Mouse (Mus musculus): ENCODE results near the gene Pnma1.

Gene Pnma1

DNA sequence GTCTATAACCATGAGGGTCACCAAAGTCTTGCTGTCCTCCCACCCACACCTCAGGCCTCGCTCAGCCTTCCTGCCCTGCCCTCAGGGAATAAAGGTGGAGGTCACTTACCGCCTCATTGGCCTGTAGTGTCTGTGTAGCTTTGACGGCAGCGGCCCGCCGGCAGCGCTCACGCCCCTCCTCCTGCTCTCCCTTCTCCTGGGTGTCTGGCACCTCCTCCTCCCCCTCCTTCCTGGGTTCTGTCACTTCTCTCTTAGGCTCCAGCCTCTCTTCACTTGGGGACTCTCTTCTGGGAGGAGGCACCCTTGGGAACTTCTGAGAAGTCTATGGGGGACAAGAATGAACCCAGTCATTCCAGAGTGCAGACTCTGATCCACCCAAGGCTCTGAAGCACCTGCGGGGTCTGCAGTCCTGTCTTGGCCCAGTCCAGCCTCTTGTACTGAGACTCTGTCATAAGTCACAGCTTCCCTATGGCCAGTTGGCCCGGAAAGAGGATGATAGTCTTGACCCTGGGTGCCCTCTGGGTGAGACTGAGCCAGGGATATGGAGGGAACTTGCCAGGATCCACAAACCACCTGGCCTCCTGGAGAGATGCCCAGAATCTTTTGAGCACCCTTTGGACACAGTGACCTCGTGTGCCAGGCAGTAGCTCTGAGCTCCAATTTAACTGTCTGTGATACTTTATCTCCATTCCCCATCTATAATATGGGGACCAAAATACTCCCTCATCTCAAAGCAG, 6.7 kb upstream of the Pnma1 start:
- no peak for DNase-seq (ENCODE audit: low read depth, low spot score)

GRCm38 (mm10) chr12:84153414-84153813, 5.1 kb upstream of the Pnma1 start:
- DNase-seq (ENCODE audit: low read depth, low spot score): no peak

DNA sequence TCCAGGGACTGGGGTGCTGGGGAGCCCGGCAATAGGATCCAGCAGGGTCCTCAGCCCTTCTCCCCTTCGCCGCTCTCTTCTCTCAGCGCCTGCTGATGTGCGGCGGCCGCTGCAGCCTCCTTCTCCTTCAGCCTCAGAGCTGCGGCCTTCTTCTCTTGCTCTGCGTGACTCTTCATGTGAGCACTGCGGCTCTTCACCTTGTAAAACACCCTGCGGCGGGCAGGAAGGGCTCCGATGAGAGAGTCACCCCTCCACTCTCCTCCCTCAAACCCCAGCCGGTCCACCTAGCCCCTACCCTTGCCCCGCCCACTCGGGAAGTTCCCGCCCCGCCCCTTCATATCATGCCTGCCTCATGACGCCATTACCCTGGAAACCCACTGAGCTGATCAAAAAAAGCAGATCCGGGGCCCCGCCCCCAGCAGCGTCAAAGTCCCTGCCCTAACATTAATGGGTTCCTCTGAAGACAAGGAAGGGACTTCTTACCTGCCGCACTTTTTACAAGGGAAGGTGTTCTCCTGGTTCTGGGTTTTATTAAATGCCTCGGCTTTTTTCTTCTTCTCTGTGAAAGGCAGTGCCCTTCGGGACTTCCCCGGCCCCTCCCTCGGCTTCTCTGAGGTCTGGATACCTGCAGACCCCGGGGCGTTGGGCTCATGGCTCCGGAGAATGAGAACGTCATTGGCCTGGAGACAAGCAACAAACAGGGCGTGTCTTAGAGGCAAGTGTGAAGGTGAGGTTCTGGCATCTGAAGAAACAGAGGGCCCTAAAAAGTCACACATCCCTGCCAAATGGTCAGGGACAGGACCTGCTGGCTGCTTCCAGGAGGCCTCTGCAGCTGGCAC, 4.3 kb upstream of the Pnma1 start:
- DNase-seq (ENCODE audit: low read depth, low spot score): no peak

DNA sequence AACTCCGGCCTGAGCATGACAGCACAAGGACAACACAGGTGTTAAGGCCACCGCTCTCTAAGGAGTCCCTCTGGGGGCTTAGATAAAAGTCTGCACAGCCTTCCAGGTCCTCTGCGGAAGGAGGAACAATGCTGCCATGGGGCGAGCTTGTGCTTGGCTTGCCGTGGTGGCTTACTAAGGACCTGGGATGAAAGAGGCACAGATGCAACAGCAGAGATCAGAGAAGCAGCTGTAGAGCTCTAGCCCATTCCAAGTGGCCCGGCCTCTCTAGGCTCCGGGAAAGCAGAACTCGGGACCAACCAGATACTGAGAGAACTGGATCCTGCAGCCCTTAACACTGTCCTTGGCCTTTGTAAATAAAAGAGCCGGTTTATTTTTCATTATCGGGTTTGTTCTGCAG, 3.6 kb upstream of the Pnma1 start:
- no peak for DNase-seq (ENCODE audit: low read depth, low spot score)

- DNase-seq (ENCODE audit: low read depth, low spot score): no peak
Observed at GRCm38 (mm10) chr12:84150976-84151375, 2.7 kb upstream of the Pnma1 start.

DNA sequence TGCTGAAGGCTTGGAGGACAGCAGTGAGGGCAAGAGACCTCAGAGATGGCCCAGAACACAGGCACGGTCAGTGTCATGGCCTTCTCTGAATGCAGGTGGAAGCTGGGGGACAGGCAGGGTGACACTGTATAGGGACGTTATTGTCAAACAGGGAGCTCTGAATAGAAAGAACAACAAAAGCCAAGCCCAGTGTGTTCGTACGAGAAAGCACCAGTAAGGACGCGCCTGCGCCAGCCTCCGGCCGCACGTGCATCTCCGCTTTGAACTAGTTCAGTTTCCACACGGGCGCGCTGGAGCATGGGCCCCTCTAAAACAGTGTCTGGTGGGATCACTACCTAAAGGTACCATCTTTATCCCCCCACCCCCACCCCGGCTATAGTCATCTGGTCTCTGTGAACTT, 1.7 kb upstream of the Pnma1 start:
- no peak for DNase-seq (ENCODE audit: low read depth, low spot score)

DNA sequence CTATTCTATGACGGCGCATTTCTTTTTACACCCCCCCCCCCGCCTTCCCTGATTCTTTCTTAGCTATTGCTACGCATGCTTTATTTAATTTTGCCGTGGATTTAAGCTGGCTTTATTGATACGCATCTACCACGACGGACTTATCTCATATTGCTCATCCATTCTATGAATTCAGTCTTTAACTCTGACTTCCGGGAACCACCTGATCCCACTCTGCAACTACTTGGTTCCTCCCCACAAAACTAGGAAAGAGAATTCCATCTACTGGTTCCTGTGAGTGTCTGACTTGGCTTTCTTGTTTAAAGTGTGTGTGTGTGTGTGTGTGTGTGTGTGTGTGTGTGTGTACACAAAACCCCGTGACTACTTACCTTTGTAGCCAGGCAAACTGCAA, 328 bp upstream of the Pnma1 start:
- no peak for DNase-seq (ENCODE audit: low read depth, low spot score)

DNA sequence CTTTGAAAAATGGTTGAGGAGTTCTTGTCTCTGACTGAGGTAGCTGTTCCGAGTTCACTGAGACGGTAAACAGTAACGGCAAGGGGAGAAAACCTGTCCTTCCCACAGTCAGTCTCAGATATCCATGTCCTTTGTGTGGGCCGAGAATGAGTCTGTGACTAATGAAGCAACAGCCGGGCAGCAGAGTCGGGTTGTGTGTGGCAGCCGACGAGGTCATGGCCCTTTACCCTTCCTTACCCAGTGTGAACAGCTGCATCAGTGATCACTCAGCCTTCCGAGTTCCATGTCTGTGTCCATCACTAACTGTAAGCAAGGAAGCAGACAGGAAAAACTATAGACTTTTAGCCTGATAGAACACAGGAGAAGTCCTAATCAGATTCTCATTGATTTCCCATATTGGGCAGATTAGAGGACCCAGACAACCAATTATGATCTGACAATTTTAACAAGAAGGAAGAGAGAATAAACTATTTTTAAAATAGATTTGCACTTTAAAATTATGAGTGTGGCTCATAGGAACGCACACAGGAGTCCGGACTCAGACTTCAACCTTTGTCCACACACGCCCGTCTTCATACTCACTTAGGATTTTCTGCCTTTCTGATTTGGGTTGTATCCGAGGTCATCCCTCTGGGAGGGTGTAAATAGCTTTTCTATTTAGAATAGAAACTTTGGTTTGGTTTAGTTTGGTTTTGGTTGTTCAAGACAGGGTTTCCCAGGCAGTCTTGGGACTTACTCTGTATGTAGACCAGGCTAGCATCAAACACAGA, 5.8 kb downstream of the Pnma1 start:
- no peak for DNase-seq (ENCODE audit: low read depth, low spot score)

DNA sequence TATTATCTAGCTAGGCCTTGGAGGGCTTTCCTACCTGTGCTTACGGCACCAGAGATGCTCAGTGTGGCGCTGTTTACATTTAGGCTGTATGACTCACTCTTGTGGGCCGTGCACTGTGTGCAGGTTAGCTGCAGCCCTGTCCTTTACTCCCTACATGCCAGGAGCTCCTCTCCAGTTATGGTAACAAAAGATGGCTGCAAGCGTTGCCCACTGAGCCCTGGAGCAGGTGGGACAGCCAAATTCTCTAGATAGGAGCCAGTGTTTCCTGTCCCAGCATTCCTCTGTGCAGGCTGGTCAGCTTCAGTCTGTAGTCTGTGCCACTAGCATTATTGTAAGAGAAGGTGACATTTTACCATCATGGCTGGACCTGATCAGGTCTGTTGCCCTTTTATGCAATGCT, 7.0 kb downstream of the Pnma1 start:
- DNase-seq (ENCODE audit: low read depth, low spot score): no peak

- DNase-seq (ENCODE audit: low read depth, low spot score): no peak
Observed at GRCm38 (mm10) chr12:84140135-84140534, 8.2 kb downstream of the Pnma1 start.

DNA sequence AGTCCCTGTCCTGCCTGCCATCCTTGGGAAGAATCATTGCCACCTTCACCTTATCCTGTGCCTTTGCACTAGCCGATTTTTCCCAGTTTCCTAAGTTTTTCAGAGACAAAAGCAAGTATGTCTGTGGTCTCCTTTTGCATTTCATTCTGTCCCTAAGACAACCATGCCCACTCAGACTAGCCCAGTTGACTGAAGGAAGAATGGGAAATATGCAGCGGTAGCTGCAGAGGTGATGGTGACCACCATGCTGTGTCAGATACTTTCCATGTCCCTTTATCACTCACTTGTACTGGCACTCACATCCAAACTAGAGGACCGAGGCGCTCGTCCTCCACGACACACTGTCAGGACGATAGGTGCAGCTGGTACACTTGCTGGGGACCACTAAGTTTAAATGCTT, 11.2 kb downstream of the Pnma1 start:
- DNase-seq (ENCODE audit: low read depth, low spot score): no peak

DNA sequence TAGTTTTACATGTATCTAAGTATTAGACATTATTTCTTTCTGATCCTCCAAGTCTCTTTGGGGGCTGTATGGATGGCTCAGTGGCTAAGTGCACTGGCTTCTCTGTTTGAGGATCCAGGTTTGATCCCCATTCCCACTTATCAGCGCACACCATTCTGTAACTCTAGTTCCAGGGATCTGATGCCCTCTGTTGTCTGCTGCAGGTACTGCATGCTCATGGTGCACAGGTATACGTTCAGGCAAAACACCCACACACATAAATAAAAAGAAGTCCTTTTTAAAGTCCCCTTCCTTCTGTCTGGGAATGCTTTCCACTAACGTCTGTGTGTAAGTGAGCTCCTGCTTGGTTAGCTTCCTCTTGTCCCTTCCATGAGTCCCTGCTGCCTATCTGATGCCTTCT, 16.0 kb downstream of the Pnma1 start:
- no peak for DNase-seq (ENCODE audit: low read depth, low spot score)

- DNase-seq (ENCODE audit: low read depth, low spot score): no peak
Observed at GRCm38 (mm10) chr12:84129931-84130330, 18.4 kb downstream of the Pnma1 start.

- no peak for DNase-seq (ENCODE audit: low read depth, low spot score)
Observed at GRCm38 (mm10) chr12:84128576-84128975, 19.7 kb downstream of the Pnma1 start.

- DNase-seq (ENCODE audit: low read depth, low spot score): no peak
Observed at GRCm38 (mm10) chr12:84126899-84127298, 21.4 kb downstream of the Pnma1 start.

DNA sequence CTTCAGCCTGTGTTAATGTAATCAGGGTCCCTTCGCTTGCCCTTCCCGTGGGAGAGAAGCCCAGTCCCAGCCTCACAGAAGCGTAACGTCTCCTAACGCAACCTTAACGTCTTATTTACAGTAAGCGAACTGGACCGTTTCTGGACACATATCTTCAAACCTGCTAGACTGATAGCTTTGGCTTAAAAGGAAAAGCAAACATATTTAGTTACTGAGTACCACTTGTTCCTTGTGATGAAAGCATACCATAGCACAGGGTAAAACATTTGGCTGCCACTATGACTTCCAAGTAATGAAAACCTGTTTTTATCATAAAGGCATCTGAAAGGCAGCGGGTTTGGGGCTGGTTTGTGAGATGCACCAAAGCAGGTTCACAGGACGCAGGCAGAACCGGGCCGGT, 22.4 kb downstream of the Pnma1 start:
- DNase-seq (ENCODE audit: low read depth, low spot score): no peak

DNA sequence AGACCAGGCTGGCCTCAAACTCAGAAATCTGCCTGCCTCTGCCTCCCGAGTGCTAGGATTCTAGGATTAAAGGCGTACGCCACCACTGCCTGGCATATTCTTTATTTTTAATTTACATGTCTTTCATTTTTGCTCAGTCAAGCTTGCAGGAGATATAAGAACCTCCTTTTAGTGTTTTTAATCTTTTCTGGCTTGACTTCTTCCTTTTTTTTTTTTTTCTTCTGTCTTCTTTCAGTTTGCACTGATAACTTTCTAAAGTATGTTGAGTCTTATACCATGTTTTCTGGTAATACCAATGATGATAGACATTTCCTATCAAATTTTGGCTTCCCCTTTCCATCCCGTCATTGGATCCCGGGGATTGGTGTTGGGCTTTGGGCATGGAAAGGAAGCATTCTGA, 28.7 kb downstream of the Pnma1 start:
- DNase-seq (ENCODE audit: low read depth, low spot score): no peak

- peak; percentile 87 for DNase-seq (ENCODE audit: low read depth, low spot score)
Observed at GRCm38 (mm10) chr12:84114153-84114994, 33.9 kb downstream of the Pnma1 start, which contains the start of gene Dnal1. Gene Dnal1, plus strand, starts transcription at chr12:84114366.

- DNase-seq (ENCODE audit: low read depth, low spot score): no peak
Observed at GRCm38 (mm10) chr12:84113676-84114075, 34.6 kb downstream of the Pnma1 start.

GRCm38 (mm10) chr12:84110814-84111213, 37.5 kb downstream of the Pnma1 start:
- no peak for DNase-seq (ENCODE audit: low read depth, low spot score)

DNA sequence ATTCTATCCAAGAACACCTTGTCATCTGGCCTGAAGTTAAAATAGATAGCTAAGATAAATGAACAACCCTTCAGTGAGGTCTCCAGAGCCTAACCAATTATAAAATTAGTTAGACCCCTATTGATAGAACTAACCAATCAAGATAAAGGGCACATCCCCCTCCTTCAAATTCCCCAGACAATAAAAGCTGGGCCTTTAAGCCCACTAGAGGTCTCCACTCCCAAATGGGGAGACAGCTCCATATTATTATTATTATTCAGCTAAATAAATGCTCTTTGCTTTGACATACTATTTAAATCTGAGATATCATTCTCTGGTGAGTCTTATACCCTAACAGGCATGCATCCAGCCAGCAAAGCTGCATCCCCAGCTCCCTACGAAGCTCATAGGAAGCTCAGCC, 38.4 kb downstream of the Pnma1 start:
- DNase-seq (ENCODE audit: low read depth, low spot score): no peak
